Mouse (Mus musculus): Measurements from ENCODE around the gene Dnal1.

DNA sequence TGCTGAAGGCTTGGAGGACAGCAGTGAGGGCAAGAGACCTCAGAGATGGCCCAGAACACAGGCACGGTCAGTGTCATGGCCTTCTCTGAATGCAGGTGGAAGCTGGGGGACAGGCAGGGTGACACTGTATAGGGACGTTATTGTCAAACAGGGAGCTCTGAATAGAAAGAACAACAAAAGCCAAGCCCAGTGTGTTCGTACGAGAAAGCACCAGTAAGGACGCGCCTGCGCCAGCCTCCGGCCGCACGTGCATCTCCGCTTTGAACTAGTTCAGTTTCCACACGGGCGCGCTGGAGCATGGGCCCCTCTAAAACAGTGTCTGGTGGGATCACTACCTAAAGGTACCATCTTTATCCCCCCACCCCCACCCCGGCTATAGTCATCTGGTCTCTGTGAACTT lies 35.8 kb downstream of the Dnal1 start:
- TF ChIP-seq CTCF (IDR thresholded peaks at IDR 0.05; ENCODE audit: low read depth, low read length) (no peak), POLR2AphosphoS5 (IDR thresholded peaks at IDR 0.05; ENCODE audit: insufficient replicate concordance, low read depth, low read length) (no peak), TAL1 (conservative IDR thresholded peaks at IDR 0.05; ENCODE audit: low read depth, low read length) (no peak), GATA2 (IDR thresholded peaks at IDR 0.05; ENCODE audit: borderline replicate concordance, low read depth, low read length) (no peak), GATA1 (IDR thresholded peaks at IDR 0.05; ENCODE audit: borderline replicate concordance, low read length) (no peak)

Measured in G1E (cell line).